Mouse (Mus musculus): ENCODE data around the gene Hnrnpul2. TPM values are rescaled to one million over a fixed set of nuclear protein-coding genes. Genes with fewer than 3 reads are reported as not detected.
A peak's percentile ranks its signal among the peaks of the same experiment; 100 is the strongest.

Gene Hnrnpul2
- polyA plus RNA-seq, 1 experiment, result 108 TPM

- no peaks in the 10 kb centered on the region for H3K9me3 ChIP-seq (replicated peaks; ENCODE audit: control insufficient read depth, insufficient read depth, low read length, poor library complexity, severe bottlenecking)
- H3K4me1 ChIP-seq (ENCODE audit: control insufficient read depth, insufficient read depth, low read length), result no peaks in the 10 kb centered on the region
- H3K27me3 ChIP-seq (ENCODE audit: control insufficient read depth, insufficient read depth, low read length, poor library complexity, severe bottlenecking), result no peaks in the 10 kb centered on the region
- peak overlapping the region; percentile 87 for H3K27ac ChIP-seq (ENCODE audit: insufficient read depth, low read length)
- no peak overlapping the region for H3K4me3 ChIP-seq (ENCODE audit: low read depth, low read length)
- TF ChIP-seq EP300 (IDR thresholded peaks at IDR 0.05; ENCODE audit: insufficient read depth, low read depth, low read length) (no peak), CTCF (IDR thresholded peaks at IDR 0.05; ENCODE audit: low read depth, low read length) (no peak)
- H3K36me3 ChIP-seq (ENCODE audit: control insufficient read depth, insufficient read depth, low read length, poor library complexity, severe bottlenecking), result peaks cover 37% of the 10 kb centered on the region
- H3K9ac ChIP-seq (ENCODE audit: low read depth, poor library complexity, severe bottlenecking), result 0 out of 2 replicates have a peak overlapping the region, but pooled peaks have one; percentile 26
These were observed 13.0 kb upstream of the Hnrnpul2 start for GRCm38 (mm10) chr19:8806810-8807209.

GRCm38 (mm10) chr19:8815812-8816211 lies 4.0 kb upstream of the Hnrnpul2 start:
- H3K4me1 ChIP-seq (ENCODE audit: control insufficient read depth, insufficient read depth, low read length), result no peaks in the 10 kb centered on the region
- H3K36me3 ChIP-seq (ENCODE audit: control insufficient read depth, insufficient read depth, low read length, poor library complexity, severe bottlenecking), result peaks cover 52% of the 10 kb centered on the region
- no peak overlapping the region for H3K4me3 ChIP-seq (ENCODE audit: low read depth, low read length)
- no peaks in the 10 kb centered on the region for H3K9me3 ChIP-seq (replicated peaks; ENCODE audit: control insufficient read depth, insufficient read depth, low read length, poor library complexity, severe bottlenecking)
- H3K27ac ChIP-seq (ENCODE audit: insufficient read depth, low read length), result no peak overlapping the region
- no peaks in the 10 kb centered on the region for H3K27me3 ChIP-seq (ENCODE audit: control insufficient read depth, insufficient read depth, low read length, poor library complexity, severe bottlenecking)
- H3K9ac ChIP-seq (ENCODE audit: low read depth, poor library complexity, severe bottlenecking), result no peak overlapping the region
- TF ChIP-seq POLR2A (IDR thresholded peaks at IDR 0.05; ENCODE audit: insufficient read depth, low read length), result no peak
- TF ChIP-seq EP300 (IDR thresholded peaks at IDR 0.05; ENCODE audit: insufficient read depth, low read depth, low read length), result no peak
- no peak for TF ChIP-seq CTCF (IDR thresholded peaks at IDR 0.05; ENCODE audit: low read depth, low read length)

GRCm38 (mm10) chr19:8817001-8817400 lies 2.8 kb upstream of the Hnrnpul2 start:
- H3K27me3 ChIP-seq (ENCODE audit: control insufficient read depth, insufficient read depth, low read length, poor library complexity, severe bottlenecking), result no peaks in the 10 kb centered on the region
- H3K9me3 ChIP-seq (replicated peaks; ENCODE audit: control insufficient read depth, insufficient read depth, low read length, poor library complexity, severe bottlenecking), result no peaks in the 10 kb centered on the region
- H3K36me3 ChIP-seq (ENCODE audit: control insufficient read depth, insufficient read depth, low read length, poor library complexity, severe bottlenecking), result peaks cover 43% of the 10 kb centered on the region
- no peak for TF ChIP-seq POLR2A (IDR thresholded peaks at IDR 0.05; ENCODE audit: insufficient read depth, low read length)
- no peak overlapping the region for H3K27ac ChIP-seq (ENCODE audit: insufficient read depth, low read length)
- H3K4me3 ChIP-seq (ENCODE audit: low read depth, low read length), result no peak overlapping the region
- peaks cover 2% of the 10 kb centered on the region for H3K4me1 ChIP-seq (ENCODE audit: control insufficient read depth, insufficient read depth, low read length)
- H3K9ac ChIP-seq (ENCODE audit: low read depth, poor library complexity, severe bottlenecking), result 0 out of 2 replicates have a peak overlapping the region, but pooled peaks have one; percentile 49

- Histone ChIP-seq H3K27ac (ENCODE audit: insufficient read depth, low read length) (peak overlapping the region; percentile 96), H3K4me1 (ENCODE audit: control insufficient read depth, insufficient read depth, low read length) (peaks cover 2% of the 10 kb centered on the region), H3K4me3 (ENCODE audit: low read depth, low read length) (peak overlapping the region; percentile 92), H3K27me3 (ENCODE audit: control insufficient read depth, insufficient read depth, low read length, poor library complexity, severe bottlenecking) (no peaks in the 10 kb centered on the region), H3K9me3 (replicated peaks; ENCODE audit: control insufficient read depth, insufficient read depth, low read length, poor library complexity, severe bottlenecking) (no peaks in the 10 kb centered on the region), H3K9ac (ENCODE audit: low read depth, poor library complexity, severe bottlenecking) (peak overlapping the region; percentile 88), H3K36me3 (ENCODE audit: control insufficient read depth, insufficient read depth, low read length, poor library complexity, severe bottlenecking) (peaks cover 38% of the 10 kb centered on the region)
- no peak for TF ChIP-seq POLR2A (IDR thresholded peaks at IDR 0.05; ENCODE audit: insufficient read depth, low read length)
- no peak for TF ChIP-seq CTCF (IDR thresholded peaks at IDR 0.05; ENCODE audit: low read depth, low read length)
- no peak for TF ChIP-seq EP300 (IDR thresholded peaks at IDR 0.05; ENCODE audit: insufficient read depth, low read depth, low read length)
These were observed 1.5 kb upstream of the Hnrnpul2 start for GRCm38 (mm10) chr19:8818301-8818798.

- peak within 1 kb of the TSS; percentile 91 for H3K9ac ChIP-seq (ENCODE audit: low read depth, poor library complexity, severe bottlenecking)
- H3K4me3 ChIP-seq (ENCODE audit: low read depth, low read length), result peak within 1 kb of the TSS; percentile 92
- H3K27me3 ChIP-seq (ENCODE audit: control insufficient read depth, insufficient read depth, low read length, poor library complexity, severe bottlenecking), result no peaks in the 10 kb centered on the region
- H3K27ac ChIP-seq (ENCODE audit: insufficient read depth, low read length), result peak within 1 kb of the TSS; percentile 96
- no peaks in the 10 kb centered on the region for H3K9me3 ChIP-seq (replicated peaks; ENCODE audit: control insufficient read depth, insufficient read depth, low read length, poor library complexity, severe bottlenecking)
- TF ChIP-seq POLR2A (IDR thresholded peaks at IDR 0.05; ENCODE audit: insufficient read depth, low read length), result peak; percentile 80
- TF ChIP-seq EP300 (IDR thresholded peaks at IDR 0.05; ENCODE audit: insufficient read depth, low read depth, low read length), result 0 out of 2 replicates have a peak, but pooled peaks have one; percentile 18
- no peak for TF ChIP-seq CTCF (IDR thresholded peaks at IDR 0.05; ENCODE audit: low read depth, low read length)
- H3K36me3 ChIP-seq (ENCODE audit: control insufficient read depth, insufficient read depth, low read length, poor library complexity, severe bottlenecking), result peaks cover 42% of the 10 kb centered on the region
- peaks cover 2% of the 10 kb centered on the region for H3K4me1 ChIP-seq (ENCODE audit: control insufficient read depth, insufficient read depth, low read length)
These were observed 812 bp upstream of the Hnrnpul2 start, which contains the start of gene Ttc9c for GRCm38 (mm10) chr19:8818801-8819595. Gene Ttc9c (minus strand): TSS chr19:8819333.

GRCm38 (mm10) chr19:8820424-8820956 lies 680 bp downstream of the Hnrnpul2 start:
- Histone ChIP-seq H3K4me1 (ENCODE audit: control insufficient read depth, insufficient read depth, low read length) (peaks cover 2% of the 10 kb centered on the region), H3K27me3 (ENCODE audit: control insufficient read depth, insufficient read depth, low read length, poor library complexity, severe bottlenecking) (no peaks in the 10 kb centered on the region), H3K9me3 (replicated peaks; ENCODE audit: control insufficient read depth, insufficient read depth, low read length, poor library complexity, severe bottlenecking) (no peaks in the 10 kb centered on the region), H3K4me3 (ENCODE audit: low read depth, low read length) (peak overlapping the region; percentile 90), H3K9ac (ENCODE audit: low read depth, poor library complexity, severe bottlenecking) (peak overlapping the region; percentile 91), H3K36me3 (ENCODE audit: control insufficient read depth, insufficient read depth, low read length, poor library complexity, severe bottlenecking) (peaks cover 44% of the 10 kb centered on the region), H3K27ac (ENCODE audit: insufficient read depth, low read length) (peak overlapping the region; percentile 71)
- TF ChIP-seq EP300 (IDR thresholded peaks at IDR 0.05; ENCODE audit: insufficient read depth, low read depth, low read length) (no peak), CTCF (IDR thresholded peaks at IDR 0.05; ENCODE audit: low read depth, low read length) (no peak), POLR2A (IDR thresholded peaks at IDR 0.05; ENCODE audit: insufficient read depth, low read length) (no peak)

All from ES-Bruce4 (cell line).